ENCODE assay signal across 1 mouse cellular context in genomic region chr13:90925191-90925590, GRCm38 (mm10).
TF ChIP-seq lines count a peak whose summit lies in the region.

No protein-coding gene starts in this region.

TF ChIP-seq in MEL, 35 proteins besides CTCF, POLR2A, EP300 and RAD21:
- no peak for TF ChIP-seq USF1 (IDR thresholded peaks at IDR 0.05; ENCODE audit: low read depth, low read length)
- TF ChIP-seq TCF12 (IDR thresholded peaks at IDR 0.05; ENCODE audit: low read depth, low read length) = no peak
- no peak for TF ChIP-seq ZKSCAN1 (IDR thresholded peaks at IDR 0.05; ENCODE audit: low read depth, low read length)
- no peak for TF ChIP-seq MAZ (IDR thresholded peaks at IDR 0.05; ENCODE audit: low read depth, low read length)
- no peak for TF ChIP-seq ZNF384 (IDR thresholded peaks at IDR 0.05; ENCODE audit: low read depth, low read length)
- TF ChIP-seq RCOR1 (IDR thresholded peaks at IDR 0.05; ENCODE audit: low read depth, low read length) = no peak
- no peak for TF ChIP-seq BHLHE40 (IDR thresholded peaks at IDR 0.05; ENCODE audit: borderline replicate concordance, low read depth, low read length)
- TF ChIP-seq POLR2AphosphoS5 (IDR thresholded peaks at IDR 0.05; ENCODE audit: borderline replicate concordance, low read depth, low read length) = no peak
- TF ChIP-seq MEF2A (IDR thresholded peaks at IDR 0.05; ENCODE audit: extremely low read depth, insufficient replicate concordance, low read depth, low read length, poor library complexity, severe bottlenecking) = no peak
- no peak for TF ChIP-seq ZMIZ1 (IDR thresholded peaks at IDR 0.05; ENCODE audit: low read depth, low read length)
- TF ChIP-seq SIN3A (IDR thresholded peaks at IDR 0.05; ENCODE audit: low read length) = no peak
- no peak for TF ChIP-seq ZC3H11A (IDR thresholded peaks at IDR 0.05; ENCODE audit: low read depth, low read length)
- no peak for TF ChIP-seq E2F4 (IDR thresholded peaks at IDR 0.05; ENCODE audit: borderline replicate concordance, low read depth, low read length)
- TF ChIP-seq MAX (IDR thresholded peaks at IDR 0.05; ENCODE audit: low read length) = no peak
- TF ChIP-seq USF2 (IDR thresholded peaks at IDR 0.05; ENCODE audit: borderline replicate concordance in 1 of 2, insufficient read depth in 1 of 2, low read depth in 1 of 2, low read length in 2 of 2) = no peak
- no peak for TF ChIP-seq GABPA (IDR thresholded peaks at IDR 0.05; ENCODE audit: low read depth, low read length)
- no peak for TF ChIP-seq TBP (IDR thresholded peaks at IDR 0.05; ENCODE audit: low read depth, low read length)
- no peak for TF ChIP-seq NRF1 (IDR thresholded peaks at IDR 0.05; ENCODE audit: insufficient read depth, low read depth, low read length, poor library complexity, severe bottlenecking)
